Mouse (Mus musculus): ENCODE measurements around the gene Cdc45.

Gene Cdc45

GRCm38 (mm10) chr16:18733100-18733956, 78.5 kb downstream of the Cdc45 start:
- in situ Hi-C loops (cut with MboI, MseI): no loop called here

- in situ Hi-C loops (cut with MboI, MseI): no loop called here
Measured at GRCm38 (mm10) chr16:18730640-18731039, 81.1 kb downstream of the Cdc45 start.

All from T-helper 1 cell (primary cell).